Mouse (Mus musculus) midbrain, postnatal 0 days (tissue): ENCODE data around the gene Asz1. TPM values are rescaled to one million over a fixed set of nuclear protein-coding genes. Genes with fewer than 3 reads are reported as not detected.

ENCODE experiments used
- ATAC-seq: fragments of 200-750 bp; cut with Nextera tagmentation; 2 replicates; pipeline ENCODE4 v1.8.0; 2017; ENCODE audit warnings: moderate number of reproducible peaks, mild to moderate bottlenecking, moderate TSS enrichment, moderate library complexity; ENCODE audit not compliant: low FRiP score
- DNase-seq: peaks from one replicate; pipeline ENCODE4 v3.0.0-alpha.2; 2015; ENCODE audit warnings: low spot score
- H3K27ac ChIP-seq: fragments of 300-500 bp; sonication (generic); 2 replicates; pipeline ENCODE4 v1.5.1; 2014; ENCODE audit warnings: low read depth, mild to moderate bottlenecking, low read length, mixed read lengths
- H3K27me3 ChIP-seq: fragments of 300-500 bp; sonication (generic); 2 replicates; pipeline ENCODE4 v1.6.1; 2014; ENCODE audit warnings: low read length, control low read depth, mixed read lengths; ENCODE audit not compliant: insufficient read depth
- H3K36me3 ChIP-seq: fragments of 300-500 bp; sonication (generic); 2 replicates; pipeline ENCODE4 v1.6.1; 2014; ENCODE audit warnings: low read length, control low read depth, mixed read lengths; ENCODE audit not compliant: insufficient read depth
- H3K4me1 ChIP-seq: fragments of 300-500 bp; sonication (generic); 2 replicates; pipeline ENCODE4 v1.6.1; 2014; ENCODE audit warnings: mild to moderate bottlenecking, control low read depth, antibody characterized with exemption, low read length, mixed read lengths; ENCODE audit not compliant: insufficient read depth
- H3K4me2 ChIP-seq: fragments of 300-500 bp; sonication (generic); 2 replicates; pipeline ENCODE4 v1.6.1; 2014; ENCODE audit warnings: low read depth, mild to moderate bottlenecking, low read length, mixed read lengths; ENCODE audit not compliant: poor library complexity, severe bottlenecking
- H3K4me3 ChIP-seq: fragments of 300-500 bp; sonication (generic); 2 replicates; pipeline ENCODE4 v1.5.1; 2014; ENCODE audit warnings: low read depth, mild to moderate bottlenecking, low read length, moderate library complexity
- H3K9ac ChIP-seq: fragments of 300-500 bp; sonication (generic); replicated peaks from 2 replicates; pipeline ENCODE4 v1.6.1; 2014; ENCODE audit warnings: mild to moderate bottlenecking, low read length, moderate library complexity, mixed read lengths; ENCODE audit not compliant: poor library complexity, severe bottlenecking
- H3K9me3 ChIP-seq: fragments of 300-500 bp; sonication (generic); 2 replicates; pipeline ENCODE4 v1.6.1; 2016; ENCODE audit warnings: low read length, control low read depth
- CTCF ChIP-seq: IDR thresholded peaks from 2 replicates; pipeline ENCODE4 v1.5.1; 2016; ENCODE audit warnings: antibody characterized with exemption, mild to moderate bottlenecking
- WGBS: fragments of 180-500 bp; shearing (Covaris S2); extraction: QIAGEN DNeasy Blood & Tissue Kit; methylation state at CpG from one replicate; pipeline ENCODE4 v1.1.7; 2014; 5-methylcytosine and 5-hydroxymethylcytosine counted together
- polyA plus RNA-seq: library from polyadenylated mRNA; unstranded; fragments of >200 nt; fragmentation: Nextera tagmentation; extraction: Ambion mirVana; gene quantifications from 2 replicates; pipeline ENCODE4 v1.2.1, GENCODE M21; 2015
- total RNA-seq: library from RNA; depleted of rRNA; stranded (reverse); fragments of >200 nt; gene quantifications from 2 replicates; pipeline ENCODE4 v1.2.3, GENCODE M21; 2014; rRNA removed

The Asz1 gene
- total and polyA plus RNA-seq, 2 experiments from 2014 or later = not detected

- ATAC-seq (peak; percentile 51), DNase-seq (peak; percentile 9)
- under 1% methylated on average over 46 of the region's 47 CpGs for WGBS
Measured at GRCm38 (mm10) chr6:18029746-18030656, 78.9 kb downstream of the Asz1 start, which contains the start of gene Wnt2. Wnt2 (minus strand) TSS chr6:18030585.

GRCm38 (mm10) chr6:18024133-18024794 is 84.6 kb downstream of the Asz1 start:
- ATAC-seq (no peak), DNase-seq (peak; percentile 15)
- Histone ChIP-seq H3K4me2 (no peak overlapping the region), H3K4me1 (no peaks in the 10 kb centered on the region), H3K9ac (no peak overlapping the region), H3K27me3 (peaks cover 5% of the 10 kb centered on the region; the same call in 1 of the 2 replicates), H3K9me3 (no peaks in the 10 kb centered on the region), H3K4me3 (no peak overlapping the region), H3K27ac (no peak overlapping the region), H3K36me3 (no peaks in the 10 kb centered on the region)
- WGBS = 82% methylated on average over 8 of the region's 8 CpGs
- TF ChIP-seq CTCF = no peak

More at GRCm38 (mm10) chr6:18029746-18030656, 78.9 kb downstream of the Asz1 start, which contains the start of gene Wnt2:
- H3K4me3 ChIP-seq = peak within 1 kb of the TSS; percentile 60
- no peaks in the 10 kb centered on the region for H3K9me3 ChIP-seq
- no peaks in the 10 kb centered on the region for H3K36me3 ChIP-seq
- H3K4me2 ChIP-seq = peak within 1 kb of the TSS; percentile 99
- H3K27ac ChIP-seq = no peak within 1 kb of the TSS
- no peak for TF ChIP-seq CTCF
- H3K9ac ChIP-seq = peak within 1 kb of the TSS; percentile 42; the same call in 1 of the 2 replicates
- peaks cover 8% of the 10 kb centered on the region; the same call in 1 of the 2 replicates for H3K4me1 ChIP-seq
- peaks cover 23% of the 10 kb centered on the region for H3K27me3 ChIP-seq

GRCm38 (mm10) chr6:18013346-18013745 is 95.5 kb downstream of the Asz1 start:
- 71% methylated on average over 7 of the region's 7 CpGs for WGBS

GRCm38 (mm10) chr6:18007356-18007755 is 101.5 kb downstream of the Asz1 start:
- H3K4me1 ChIP-seq = no peaks in the 10 kb centered on the region
- no peaks in the 10 kb centered on the region for H3K27me3 ChIP-seq
- H3K4me3 ChIP-seq = no peak overlapping the region
- H3K36me3 ChIP-seq = no peaks in the 10 kb centered on the region
- DNase-seq (no peak), ATAC-seq (no peak)
- H3K9ac ChIP-seq = no peak overlapping the region
- H3K27ac ChIP-seq = no peak overlapping the region
- WGBS = 91% methylated on average over 3 of the region's 3 CpGs
- TF ChIP-seq CTCF = no peak
- H3K4me2 ChIP-seq = no peak overlapping the region
- no peaks in the 10 kb centered on the region for H3K9me3 ChIP-seq

More at GRCm38 (mm10) chr6:18013346-18013745, 95.5 kb downstream of the Asz1 start:
- H3K4me1 ChIP-seq = no peaks in the 10 kb centered on the region
- no peaks in the 10 kb centered on the region for H3K9me3 ChIP-seq
- ATAC-seq (no peak), DNase-seq (no peak)
- no peaks in the 10 kb centered on the region for H3K36me3 ChIP-seq
- H3K27me3 ChIP-seq = no peaks in the 10 kb centered on the region
- H3K4me3 ChIP-seq = no peak overlapping the region
- TF ChIP-seq CTCF = no peak
- H3K9ac ChIP-seq = no peak overlapping the region
- H3K4me2 ChIP-seq = no peak overlapping the region
- H3K27ac ChIP-seq = no peak overlapping the region

- WGBS = 94% methylated on average over 6 of the region's 6 CpGs
- no peaks in the 10 kb centered on the region for H3K4me1 ChIP-seq
- ATAC-seq (no peak), DNase-seq (no peak)
- no peak overlapping the region for H3K27ac ChIP-seq
- no peaks in the 10 kb centered on the region for H3K27me3 ChIP-seq
- TF ChIP-seq CTCF = no peak
- H3K4me2 ChIP-seq = no peak overlapping the region
- no peaks in the 10 kb centered on the region for H3K36me3 ChIP-seq
- H3K9me3 ChIP-seq = no peaks in the 10 kb centered on the region
- H3K4me3 ChIP-seq = no peak overlapping the region
- no peak overlapping the region for H3K9ac ChIP-seq
Measured at GRCm38 (mm10) chr6:18002065-18002464, 106.8 kb downstream of the Asz1 start.

Other genes with a start within 250 kb of the Asz1 start
- gene Wnt2, start 78.5 kb downstream of the Asz1 start, total RNA-seq = 0.66 TPM in 1 of 2 replicates, not detected in the other
- 0.47 and 0.49 TPM in 2 replicates for gene Wnt2, start 78.5 kb downstream of the Asz1 start, polyA plus RNA-seq
- 1.4 and 1.6 TPM in 2 replicates for gene Cftr, start 61.6 kb upstream of the Asz1 start, total RNA-seq
- 0.38 and 0.58 TPM in 2 replicates for gene Cftr, start 61.6 kb upstream of the Asz1 start, polyA plus RNA-seq